Mouse (Mus musculus) thymus, adult 2 months (tissue): ENCODE data around the gene Gm36210.

Source experiments
- CTCF ChIP-seq: fragments of 200-500 bp; IDR thresholded peaks from 2 replicates; pipeline ENCODE4 v1.5.1; 2012; ENCODE audit warnings: mild to moderate bottlenecking, control low read depth, low read length, moderate library complexity, borderline replicate concordance; ENCODE audit not compliant: control insufficient read depth, poor library complexity, insufficient read depth; ENCODE audit errors: extremely low read depth
- POLR2A ChIP-seq: fragments of 200-500 bp; IDR thresholded peaks from 2 replicates; pipeline ENCODE4 v1.6.1; 2012; ENCODE audit warnings: mild to moderate bottlenecking, low read length, control low read depth, moderate library complexity; ENCODE audit not compliant: control insufficient read depth, poor library complexity, insufficient read depth; ENCODE audit errors: extremely low read depth

GRCm38 (mm10) chr7:4878186-4878585 is 28.1 kb downstream of the Gm36210 start:
- peak; percentile 53; the same call in 1 of the 2 replicates for TF ChIP-seq CTCF
- TF ChIP-seq POLR2A, result no peak
